Mouse (Mus musculus) spleen, adult 12 weeks (tissue): ENCODE measurements around the gene Psmd3.
"Not testable (repeated sequence)": the region's sequence is repeated elsewhere in the genome, so short reads cannot be mapped to it uniquely, and the experiment has no call there.

Experiments used
- DNase-seq: peaks from one replicate; pipeline ENCODE4 v3.0.0; 2022; ENCODE audit warnings: low spot score

The Psmd3 gene

DNA sequence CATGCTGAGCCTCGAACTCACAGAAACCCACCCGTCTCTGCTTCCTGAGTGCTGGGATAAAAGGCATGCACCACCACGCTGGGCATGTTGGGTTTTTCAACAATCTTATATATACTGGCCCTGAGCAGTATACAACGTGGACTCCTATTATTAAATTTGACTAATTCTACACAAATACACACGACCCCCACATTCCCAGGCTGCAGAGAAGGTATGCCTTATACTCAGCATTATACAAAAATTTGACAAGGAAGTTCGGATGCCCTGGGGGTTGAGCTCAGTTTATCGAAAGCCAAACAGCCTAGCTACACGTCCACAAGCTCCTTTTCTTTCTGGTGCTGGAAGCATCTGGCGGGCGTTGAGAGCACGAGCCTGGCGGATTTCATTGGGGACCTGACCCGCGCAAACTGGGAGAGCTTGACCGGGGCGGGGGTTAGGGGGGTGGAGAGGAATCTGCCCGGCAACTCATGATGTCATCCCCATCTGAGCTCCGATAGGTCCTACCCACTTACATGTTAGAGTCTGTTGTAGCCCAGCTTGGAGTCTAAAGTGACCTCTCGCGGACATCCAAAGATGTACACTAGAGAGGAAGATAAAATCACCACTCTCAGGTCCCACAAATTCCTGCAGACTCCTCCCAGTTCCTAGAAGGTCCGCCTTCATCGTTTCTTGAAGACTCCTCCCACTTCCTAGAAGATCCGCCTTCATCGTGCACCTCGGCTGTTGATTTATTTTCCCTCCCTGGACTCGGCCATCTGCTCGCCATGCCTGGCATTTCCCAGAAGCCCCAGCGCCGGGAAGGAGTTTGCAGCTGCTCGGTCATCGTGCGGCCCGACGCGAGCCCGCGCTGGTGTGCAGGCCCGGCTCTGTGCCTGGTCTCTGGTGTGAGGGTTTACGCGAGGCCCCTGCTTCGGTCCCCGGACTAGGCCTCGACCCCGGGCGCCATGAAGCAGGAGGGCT is at the start of gene Psmd3:
Gene Psmd3 (plus strand): TSS at position 769 of the 960 bp plus-strand sequence.
- DNase-seq = peak; percentile 98

GRCm38 (mm10) chr11:98635312-98635970 is 46.9 kb upstream of the Psmd3 start:
- peak; percentile 12 for DNase-seq

DNA sequence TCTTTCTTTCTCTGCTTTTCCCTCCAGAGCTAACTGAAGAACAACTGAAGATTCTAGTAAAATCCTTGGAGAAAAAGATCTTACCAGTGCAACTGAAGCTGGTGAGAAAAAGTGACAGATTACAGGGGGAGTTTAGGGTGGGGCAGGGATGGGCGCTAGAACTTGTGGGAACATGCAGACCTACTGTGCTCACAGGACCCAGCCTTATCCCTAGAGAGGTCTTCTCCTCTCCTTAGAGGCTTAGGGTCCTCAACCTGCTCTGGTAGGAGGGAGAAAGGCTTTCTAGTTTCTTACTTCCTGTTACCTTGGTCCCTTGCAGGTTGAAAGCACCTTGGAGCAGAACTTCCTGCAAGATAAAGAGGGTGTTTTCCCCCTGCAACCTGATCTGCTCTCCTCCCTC is 44.9 kb upstream of the Psmd3 start:
- no peak for DNase-seq

DNA sequence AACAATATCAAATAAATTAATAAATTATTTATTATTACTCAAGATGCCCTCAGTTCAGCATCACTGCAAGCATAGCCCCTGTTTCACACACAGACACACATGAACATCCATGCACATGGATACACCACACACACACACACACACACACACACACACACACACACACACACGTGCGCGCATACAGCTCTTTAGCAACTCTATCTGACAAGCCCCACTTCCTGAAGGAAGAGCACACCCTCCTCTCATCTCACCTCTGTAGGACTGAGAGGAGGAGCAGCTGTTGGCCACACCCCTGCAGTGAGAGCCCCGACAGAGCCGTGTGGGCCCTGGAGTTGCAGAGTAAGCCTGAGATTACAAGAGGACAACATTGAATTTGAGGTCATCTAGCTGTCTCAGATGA is 42.3 kb upstream of the Psmd3 start:
- no peak for DNase-seq

GRCm38 (mm10) chr11:98644757-98645156 is 37.6 kb upstream of the Psmd3 start:
- DNase-seq = no peak

- no peak for DNase-seq
Observed at GRCm38 (mm10) chr11:98645946-98646345, 36.4 kb upstream of the Psmd3 start.

DNA sequence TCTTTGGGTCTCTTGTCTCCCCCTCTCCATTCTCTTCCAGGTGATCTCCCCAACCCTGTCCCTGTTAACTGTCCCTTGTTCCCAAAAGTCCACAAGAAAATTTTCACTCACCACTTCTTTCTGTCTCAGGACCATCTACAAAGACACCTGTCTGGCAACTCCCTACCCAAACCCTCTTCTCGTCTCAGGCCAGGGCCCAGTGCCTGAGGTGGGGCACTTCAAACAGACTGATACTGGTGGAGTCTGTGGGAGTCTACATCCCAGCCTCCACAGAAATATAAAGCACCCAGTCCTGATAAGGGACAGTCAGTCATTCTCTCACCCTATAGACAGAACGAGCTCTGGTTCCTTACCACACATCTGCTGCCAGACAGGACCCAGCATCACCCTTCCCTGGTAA is 35.9 kb upstream of the Psmd3 start, which contains the start of gene Gsdma2:
Gene Gsdma2 (plus strand): TSS at position 301 of the 400 bp plus-strand sequence.
- DNase-seq = no peak

DNA sequence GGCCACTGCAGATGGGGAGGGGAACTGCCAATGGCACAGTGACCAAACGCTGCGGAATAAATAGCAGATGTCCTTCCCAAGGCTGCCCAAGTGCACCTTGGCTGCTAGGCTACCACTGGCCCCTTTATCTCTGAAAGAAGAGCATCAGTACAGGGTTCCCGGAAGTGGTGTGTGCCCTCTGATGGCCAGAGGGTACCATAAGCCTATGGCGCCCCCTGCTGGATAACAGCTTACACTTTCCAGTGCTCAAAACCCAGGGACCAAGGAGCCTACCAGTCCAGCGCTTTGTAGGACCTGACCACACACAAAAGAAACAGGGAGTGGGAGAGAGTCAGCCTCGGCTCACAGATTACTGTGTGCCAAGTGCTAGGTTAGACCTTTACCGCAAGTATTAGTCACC is 27.3 kb upstream of the Psmd3 start:
- peak; percentile 31 for DNase-seq

GRCm38 (mm10) chr11:98660517-98660916 is 21.8 kb upstream of the Psmd3 start:
- no peak for DNase-seq

DNA sequence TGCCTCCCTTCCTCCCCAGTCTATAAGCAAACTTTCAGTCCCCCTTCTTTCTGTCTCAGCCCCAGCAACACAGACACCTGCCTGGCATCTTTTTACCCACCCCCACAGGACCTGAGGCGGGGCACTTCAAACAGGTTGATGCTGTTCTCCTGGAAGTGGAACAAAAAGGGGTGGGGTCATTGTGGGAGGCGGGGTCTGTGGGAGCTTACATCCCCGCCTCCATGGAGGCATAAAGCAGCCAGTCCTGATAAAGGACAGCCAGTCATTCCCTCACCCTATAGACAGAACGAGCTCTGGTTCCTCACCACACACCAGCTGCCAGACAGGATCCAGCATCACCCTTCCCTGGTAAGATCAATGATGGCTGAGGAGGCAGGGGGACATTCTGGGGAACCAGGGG is 18.3 kb upstream of the Psmd3 start, which contains the start of gene Gsdma:
Gene Gsdma (plus strand): TSS at position 261 of the 400 bp plus-strand sequence.
- DNase-seq = no peak

DNA sequence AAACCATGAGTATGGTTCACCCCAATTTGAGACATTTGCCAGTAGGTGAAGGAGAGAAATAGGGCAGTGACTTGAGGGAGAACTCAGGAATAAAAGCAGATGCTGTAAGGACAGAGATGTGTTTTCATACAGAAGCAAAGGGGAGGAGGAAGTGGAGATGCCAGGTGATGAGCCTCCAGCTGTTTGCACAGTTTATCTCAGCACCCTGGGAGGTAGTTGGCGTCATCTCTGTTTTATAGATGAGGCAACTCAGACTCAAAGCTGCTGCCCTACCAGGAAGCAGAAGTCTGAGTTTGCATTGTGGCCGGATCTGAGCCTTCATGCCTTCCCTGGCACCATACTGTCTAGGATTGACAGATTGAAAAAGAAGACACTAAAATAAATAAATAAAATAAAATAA is 13.4 kb upstream of the Psmd3 start:
- DNase-seq = no peak

DNA sequence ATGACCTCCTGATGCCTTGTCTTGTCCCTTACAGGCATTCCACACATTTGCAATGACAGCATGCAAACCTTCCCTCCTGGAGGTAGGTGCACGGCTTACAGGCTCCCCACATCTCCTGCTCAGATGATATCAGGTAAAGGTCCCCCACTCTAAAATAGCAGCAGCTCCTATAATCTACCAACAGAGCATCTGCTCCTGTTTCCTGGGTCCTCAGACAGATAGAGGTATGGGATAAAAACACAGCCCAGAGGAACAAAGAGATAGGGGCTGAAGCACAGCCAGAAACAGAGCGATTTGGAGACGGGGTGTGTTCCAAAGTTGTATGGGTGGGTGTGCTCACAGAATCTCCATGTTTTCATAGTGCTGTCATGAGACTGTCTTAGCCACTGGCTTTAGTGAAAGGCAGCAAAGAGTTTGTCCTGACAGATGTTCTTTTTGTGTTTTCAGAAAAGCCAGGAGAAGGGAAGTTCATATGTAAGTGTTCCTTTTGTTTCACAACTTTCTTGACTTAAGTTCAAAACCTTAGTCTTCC is 11.0 kb upstream of the Psmd3 start:
- DNase-seq = no peak

DNA sequence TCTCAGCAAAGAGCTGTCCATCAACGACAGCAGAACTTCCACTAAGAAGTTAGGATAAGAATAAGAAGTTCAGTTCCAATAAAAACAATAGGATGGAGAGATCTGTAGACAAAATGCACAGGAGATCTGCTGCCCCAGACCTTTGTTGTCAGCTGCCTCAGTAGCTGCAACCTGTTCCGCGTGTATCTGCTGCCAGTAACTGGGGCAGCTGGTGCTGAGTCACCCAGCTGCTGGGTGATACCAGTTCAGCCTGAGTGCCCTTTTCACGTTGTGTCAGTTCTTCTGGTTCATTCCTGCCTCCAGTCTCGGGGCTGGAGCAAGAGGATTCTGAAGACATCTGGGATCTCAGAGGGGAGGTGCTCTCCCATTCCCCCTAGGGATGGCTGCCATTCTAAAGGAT is 10.5 kb upstream of the Psmd3 start:
- no peak for DNase-seq

- DNase-seq = no peak
Observed at GRCm38 (mm10) chr11:98672482-98672881, 9.9 kb upstream of the Psmd3 start.

DNA sequence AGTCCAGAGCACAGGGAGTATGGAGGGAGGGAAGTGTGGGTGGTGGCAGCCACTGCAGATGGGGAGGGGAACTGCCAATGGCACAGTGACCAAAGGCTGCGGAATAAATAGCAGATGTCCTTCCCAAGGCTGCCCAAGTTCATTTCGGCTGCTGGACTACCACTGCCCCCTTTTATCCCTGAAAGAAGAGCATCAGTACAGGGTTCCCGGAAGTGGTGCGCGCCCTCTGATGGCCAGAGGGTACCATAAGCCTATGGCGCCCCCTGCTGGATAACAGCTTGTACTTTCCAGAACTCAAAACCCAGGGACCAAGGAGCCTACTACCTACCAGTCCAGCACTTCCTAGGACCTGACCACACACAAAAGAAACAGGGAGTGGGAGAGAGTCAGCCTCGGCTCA is 9.2 kb upstream of the Psmd3 start:
- peak; percentile 58 for DNase-seq

GRCm38 (mm10) chr11:98675829-98676363 is 6.5 kb upstream of the Psmd3 start:
- DNase-seq = no peak

DNA sequence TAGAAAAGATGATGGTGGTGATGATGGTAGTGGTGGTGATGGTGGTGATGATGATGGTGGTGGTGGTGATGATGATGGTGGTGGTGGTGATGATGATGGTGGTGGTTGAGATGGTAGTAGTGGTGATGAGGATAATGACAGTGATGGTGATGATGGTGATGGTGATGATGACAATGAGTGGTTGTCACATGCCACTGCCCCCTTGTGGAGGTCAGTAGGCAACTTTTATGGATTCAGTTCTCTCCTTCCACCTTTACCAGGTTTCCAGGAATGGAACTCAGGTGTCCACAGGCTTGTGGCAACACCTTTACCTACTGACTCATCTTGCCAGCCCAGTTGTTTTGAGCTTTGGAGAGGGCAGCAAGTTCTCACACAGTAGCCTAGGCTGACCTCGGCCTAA is 2.3 kb upstream of the Psmd3 start:
- DNase-seq = no peak

GRCm38 (mm10) chr11:98680595-98680994 is 1.8 kb upstream of the Psmd3 start:
- not testable (repeated sequence) for DNase-seq

DNA sequence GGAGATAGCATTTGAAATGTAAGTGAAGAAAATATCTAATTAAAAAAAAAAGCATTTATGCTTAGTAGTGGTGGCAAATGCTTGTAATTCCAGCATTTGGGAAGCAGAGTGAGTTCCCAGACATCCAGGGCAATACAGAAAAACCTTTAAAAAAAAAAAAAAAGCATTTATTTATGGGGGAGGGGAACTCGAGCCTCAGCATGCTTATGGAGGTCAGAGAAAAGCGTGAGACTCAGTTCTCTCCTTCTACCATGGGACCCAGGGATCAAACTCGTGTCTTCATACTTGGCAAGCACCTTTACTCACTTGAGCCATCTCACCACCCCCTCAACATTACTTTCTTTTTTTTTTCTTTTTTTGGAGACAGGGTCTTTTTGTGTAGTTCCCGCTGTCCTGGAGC is 1.2 kb upstream of the Psmd3 start:
- DNase-seq = no peak

GRCm38 (mm10) chr11:98682811-98683210 is 457 bp downstream of the Psmd3 start:
- no peak for DNase-seq

GRCm38 (mm10) chr11:98685642-98686041 is 3.3 kb downstream of the Psmd3 start:
- DNase-seq = no peak

DNA sequence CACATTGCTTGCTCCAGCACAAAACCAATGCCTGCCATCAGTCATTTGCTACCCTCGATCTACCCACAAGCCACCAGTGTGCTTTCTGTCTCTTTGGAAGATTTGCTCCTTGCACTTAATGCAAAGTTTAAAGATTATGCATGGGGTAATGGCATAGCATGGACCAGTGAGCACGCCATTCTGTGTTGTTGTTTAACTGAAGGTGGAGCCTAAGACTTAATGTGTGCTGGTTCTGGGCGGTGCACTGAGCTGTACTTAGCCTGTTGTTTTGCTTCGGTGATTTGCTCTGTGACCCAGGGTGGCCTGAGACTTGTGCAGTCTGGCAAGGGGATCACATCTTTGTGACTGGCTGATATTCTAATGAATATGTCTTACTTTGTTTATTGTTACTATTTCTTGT is 4.6 kb downstream of the Psmd3 start:
- DNase-seq = no peak

DNA sequence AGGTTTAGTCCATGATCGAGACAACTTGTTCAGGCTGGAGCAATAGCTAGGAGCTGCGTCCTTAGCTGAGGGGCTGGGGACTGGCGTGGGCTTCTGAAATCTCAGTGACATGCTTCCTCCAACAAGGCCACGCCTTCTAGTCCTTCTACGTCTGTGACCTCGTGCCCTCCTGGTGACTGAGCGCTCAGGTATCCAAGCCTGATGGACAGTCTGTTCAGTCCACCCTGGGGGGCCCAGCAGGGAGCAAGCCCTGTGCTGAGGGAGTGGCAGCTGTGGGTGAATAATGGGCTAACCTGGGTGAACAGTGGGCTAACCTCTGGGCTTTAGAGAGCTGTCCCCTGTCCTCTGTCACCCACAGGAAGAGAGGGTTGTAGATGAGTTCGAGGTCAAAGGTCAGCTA is 5.7 kb downstream of the Psmd3 start:
- DNase-seq = no peak
